Mouse (Mus musculus) mature B cell (primary cell): ENCODE data around the gene Dpy19l1.

Experiments
- in situ Hi-C: fragments of 300-500 bp; cut with MboI; formaldehyde crosslinking; loops from 2 replicates; pipeline ENCODE4 v1.14.3; 2019

The Dpy19l1 gene

DNA sequence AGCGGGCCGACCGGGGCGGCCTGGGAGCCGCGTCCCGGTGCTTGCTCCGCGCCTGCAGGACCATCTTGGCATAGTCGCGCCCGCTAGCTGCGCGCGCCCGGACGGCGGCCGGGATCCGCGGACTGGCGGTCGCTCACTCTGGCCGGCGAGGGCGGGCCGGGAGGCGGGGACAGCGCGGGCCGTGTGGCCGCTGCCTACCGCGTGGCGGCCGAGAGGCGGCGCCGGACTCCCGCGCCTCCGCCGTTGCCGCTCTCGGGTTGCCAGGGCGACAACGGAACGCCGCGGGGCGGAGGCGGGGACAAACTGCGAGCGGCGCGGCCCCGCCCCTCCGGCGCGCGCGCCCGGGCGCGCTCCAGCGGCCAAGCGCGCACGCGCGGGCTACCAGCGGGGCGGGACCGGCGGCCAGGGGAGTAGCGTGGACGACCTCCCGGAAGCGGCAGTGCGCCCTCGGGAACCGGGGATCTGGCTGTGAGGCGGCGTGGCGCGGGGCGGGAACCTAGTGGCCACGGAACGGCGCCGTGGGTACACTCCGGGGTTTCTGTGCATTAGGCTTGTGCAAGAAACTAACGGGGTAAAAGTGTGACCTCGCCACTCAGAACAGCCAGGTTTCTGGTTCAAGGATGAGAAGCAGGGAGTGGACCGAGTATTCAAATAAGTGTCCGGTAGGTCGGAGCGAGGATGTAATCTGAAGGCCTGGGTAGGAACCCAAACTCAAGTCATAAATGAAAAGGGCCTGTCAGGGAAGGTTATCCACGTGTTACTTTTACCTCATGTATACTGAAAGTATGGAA is at the start of gene Dpy19l1:
Gene Dpy19l1 (minus strand): TSS at position 74 of the 791 bp plus-strand sequence.
- in situ Hi-C loops: no loop called here

DNA sequence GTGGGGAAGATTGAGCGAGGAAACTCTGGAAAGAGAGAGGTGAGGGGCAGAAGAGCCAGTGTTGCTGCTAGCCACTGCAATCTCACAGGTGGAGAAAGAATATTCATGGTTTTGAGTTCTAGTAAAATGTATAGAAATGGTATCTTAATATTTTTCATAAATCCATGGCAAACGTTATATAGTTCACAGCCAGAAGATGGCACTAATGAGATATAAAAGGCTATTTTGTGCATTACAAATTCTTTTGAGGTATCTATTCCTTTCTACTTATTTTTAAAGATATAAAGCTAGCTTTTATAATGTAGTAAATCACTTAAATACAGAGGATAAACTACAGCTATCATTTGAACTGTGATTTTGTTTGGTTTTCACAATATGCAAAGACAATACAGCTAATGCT is 35.2 kb upstream of the Dpy19l1 start:
- in situ Hi-C loops: no loop called here

DNA sequence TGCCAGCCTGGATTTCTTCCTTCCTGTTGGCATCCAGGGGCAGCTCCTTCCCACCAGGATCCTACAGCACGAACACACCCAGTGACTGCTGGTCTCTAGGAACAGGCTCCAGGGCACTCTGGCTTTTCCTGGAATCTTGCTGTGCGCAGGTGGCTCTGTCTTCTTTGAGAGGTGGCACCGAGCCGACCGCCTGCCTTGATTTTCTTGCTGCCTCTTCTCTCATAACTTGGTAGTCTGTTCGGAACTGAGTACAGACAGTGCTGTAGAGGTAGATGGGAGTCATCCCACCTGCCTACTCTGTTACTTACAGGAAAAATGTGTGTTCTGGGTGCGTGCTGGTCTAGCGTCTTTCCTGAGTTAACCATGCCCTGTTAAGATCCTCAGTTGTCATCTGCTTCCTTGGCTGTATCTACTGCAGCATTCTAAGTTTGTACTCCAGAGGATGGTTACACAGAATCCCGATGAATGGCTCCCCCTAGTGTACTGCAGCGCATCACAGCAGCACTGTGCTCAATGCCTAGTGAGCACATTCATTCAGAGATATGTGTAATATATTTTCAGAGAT is 13.7 kb upstream of the Dpy19l1 start:
- in situ Hi-C loops: no loop called here

DNA sequence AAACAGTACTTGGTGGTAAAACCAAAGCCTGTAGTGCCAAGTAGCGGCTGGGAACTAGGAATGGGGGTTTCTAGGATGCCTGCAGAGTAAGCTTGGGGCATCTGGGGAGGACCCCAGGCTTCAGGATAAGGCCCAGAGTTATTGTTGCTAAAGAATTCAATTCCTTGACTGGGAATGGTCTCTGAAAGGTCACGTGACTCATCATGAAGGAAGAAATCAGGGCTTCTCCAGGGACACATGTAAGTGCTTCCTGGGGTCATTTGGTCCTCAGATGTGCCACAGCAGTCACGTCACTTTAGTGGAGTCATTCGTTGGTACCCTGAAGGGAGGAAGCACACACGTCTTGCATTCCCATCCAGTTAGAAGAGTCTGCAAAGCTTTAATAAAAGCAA is 11.1 kb upstream of the Dpy19l1 start:
- in situ Hi-C loops: no loop called here

DNA sequence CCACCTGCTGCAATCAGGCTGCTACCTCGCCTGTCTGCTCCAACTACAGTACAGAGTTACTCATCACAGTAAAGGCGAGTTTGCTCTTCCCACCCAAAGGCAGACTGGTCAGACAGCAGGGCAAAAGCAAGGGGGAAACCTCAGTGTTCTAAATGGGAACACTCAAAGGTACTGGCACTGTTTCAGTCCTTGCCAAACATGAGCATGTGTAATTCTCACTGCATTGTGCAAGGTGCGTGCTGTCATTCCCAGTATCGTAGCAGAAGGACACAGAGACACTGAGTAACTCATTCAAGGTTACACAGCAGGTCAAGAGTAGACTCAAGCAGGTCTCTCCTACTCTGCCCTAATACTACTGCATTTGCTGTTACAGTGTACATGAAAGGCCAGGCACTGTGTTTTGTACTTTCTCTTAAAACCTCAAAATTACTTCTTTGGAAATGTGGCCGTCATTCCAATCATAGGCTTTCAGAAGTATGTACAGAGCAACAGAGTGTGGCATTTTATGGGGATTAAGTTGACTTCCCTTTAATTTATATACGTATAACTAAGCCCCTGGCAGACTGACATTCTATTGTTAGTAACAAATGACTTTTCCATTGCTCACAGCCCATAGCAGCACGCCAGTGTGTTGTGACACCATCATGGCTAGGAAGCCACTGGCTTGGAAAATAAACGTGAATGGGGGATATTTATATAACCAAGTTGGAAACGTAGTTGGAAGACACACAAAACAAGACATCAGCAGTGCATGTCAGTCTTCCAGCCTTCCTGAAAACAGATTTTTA is 10.5 kb upstream of the Dpy19l1 start:
- in situ Hi-C loops: no loop called here

DNA sequence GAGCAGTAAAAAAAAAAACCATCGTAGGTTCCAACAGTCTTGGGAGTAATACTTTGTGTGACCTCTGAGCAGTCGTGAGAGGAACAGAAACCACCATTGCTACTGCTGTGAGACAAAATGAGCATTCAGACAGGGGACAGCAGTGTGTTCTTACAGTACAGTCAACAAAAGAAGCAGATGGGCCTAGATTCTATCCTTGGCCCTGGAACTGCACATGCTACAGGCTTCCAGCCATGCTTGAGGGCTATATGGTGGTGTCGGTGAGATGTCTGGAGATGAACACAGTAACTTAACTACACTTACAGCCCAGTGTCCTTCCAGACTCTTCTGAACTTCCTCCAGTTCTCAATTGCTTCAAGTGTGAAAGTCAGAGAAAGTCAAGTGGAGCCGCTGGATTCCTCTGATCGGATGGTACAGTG is 9.2 kb upstream of the Dpy19l1 start:
- in situ Hi-C loops: no loop called here

DNA sequence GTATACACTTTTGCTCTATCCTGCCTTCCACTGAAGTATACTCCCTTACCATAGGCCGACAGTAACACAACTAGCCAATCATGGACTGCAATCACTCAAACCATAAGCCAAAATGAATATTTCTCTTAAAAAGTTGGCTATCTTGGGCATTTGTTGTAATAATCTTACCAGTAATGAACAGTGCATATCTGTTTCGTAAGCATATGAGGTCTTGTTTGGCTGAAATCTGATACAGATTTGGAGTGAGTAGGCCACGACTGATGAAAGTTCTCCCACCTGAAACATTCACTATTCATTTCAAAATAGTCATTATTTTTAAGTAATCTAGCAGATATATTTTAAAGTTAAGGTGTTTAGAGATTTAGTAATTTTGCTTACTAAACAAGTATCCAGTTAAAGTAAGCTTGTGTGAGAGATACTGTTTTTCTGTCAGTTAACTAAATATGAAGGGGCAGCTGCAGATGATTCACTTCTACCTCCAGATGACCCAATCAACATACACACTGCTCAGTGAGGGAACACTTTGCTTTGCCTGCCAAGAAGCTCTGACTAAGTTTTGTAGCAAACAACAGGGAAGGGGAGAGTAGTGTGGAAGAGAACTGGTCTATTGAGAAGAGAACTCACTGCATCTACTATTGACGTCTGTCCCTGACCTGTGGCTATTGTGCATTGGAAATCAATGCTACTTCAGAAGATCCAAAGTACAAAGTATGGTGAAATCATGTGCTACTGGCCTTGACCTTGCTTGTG is 8.6 kb upstream of the Dpy19l1 start:
- in situ Hi-C loops: no loop called here

DNA sequence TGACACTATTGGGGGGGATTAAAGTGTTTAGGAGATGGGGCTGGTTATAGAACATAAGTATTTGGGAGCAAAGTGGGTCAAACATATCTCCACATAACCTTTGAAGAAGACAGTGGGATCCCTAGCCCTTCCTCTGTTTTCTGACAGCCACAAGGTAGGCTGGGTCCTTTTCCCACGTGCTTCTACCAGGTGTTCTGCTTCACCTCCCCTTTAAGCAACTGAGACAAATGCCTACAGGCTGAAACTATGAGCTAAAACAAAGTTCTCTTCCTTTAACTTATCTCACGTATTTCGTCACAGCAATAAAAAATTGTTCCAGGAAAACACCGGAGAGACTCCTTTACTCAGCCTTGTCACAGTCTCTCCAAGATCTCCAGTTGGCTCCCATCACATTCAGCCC is 5.9 kb upstream of the Dpy19l1 start:
- in situ Hi-C loops: no loop called here

DNA sequence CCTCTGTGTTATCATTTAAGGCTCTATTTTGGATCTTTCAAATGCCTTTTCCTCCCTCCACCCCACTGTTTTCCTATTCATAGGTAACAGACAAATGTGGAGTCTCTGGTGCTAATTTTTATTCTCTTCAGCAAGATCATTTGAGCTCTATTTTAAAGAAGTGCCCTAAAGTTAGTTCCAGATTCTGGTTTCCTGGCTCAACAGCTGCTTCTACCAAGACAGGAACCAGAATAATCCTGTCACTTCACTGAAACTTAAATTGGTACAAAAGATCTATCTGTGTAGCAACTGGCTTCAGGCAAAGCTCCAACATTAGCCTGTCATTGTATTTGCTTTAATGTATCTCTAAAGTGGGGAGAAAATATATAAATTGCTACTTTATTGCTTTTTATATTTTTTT is 3.6 kb upstream of the Dpy19l1 start:
- in situ Hi-C loops: no loop called here

DNA sequence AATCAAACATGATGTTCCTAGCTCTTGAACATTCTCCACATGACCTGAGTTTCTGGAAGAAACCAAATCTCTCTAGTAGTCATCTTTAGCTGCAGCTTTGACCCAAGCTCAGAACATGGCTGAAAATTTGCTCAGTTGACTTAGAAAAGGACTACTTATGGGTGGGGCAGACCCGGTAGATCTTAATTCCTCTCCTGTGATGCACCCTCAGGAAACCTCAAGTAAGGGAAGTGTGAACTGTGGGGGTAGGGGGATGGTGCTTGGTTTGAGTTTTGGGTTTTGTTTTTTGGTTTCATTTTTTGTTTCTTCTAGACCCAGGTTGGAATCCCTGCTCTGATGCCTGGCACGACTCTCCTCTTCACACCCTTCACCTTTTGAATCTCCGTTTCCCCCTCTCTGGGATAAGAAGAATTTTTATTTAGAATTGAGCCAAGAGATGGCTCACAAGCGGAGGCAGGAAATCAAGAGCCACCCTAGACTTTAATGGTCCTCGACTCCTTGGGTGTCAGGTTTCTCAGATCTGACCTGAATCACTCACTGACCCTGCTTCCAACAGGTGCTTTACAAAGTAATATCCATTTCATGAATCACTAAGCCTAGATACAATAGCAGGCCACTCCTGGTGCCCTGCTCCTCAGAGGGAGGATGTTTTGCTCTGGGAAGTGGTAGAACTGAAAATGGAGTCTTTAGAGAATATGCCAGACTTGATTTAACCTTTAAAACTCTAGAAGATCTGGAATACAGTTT is 2.2 kb upstream of the Dpy19l1 start:
- in situ Hi-C loops: no loop called here

DNA sequence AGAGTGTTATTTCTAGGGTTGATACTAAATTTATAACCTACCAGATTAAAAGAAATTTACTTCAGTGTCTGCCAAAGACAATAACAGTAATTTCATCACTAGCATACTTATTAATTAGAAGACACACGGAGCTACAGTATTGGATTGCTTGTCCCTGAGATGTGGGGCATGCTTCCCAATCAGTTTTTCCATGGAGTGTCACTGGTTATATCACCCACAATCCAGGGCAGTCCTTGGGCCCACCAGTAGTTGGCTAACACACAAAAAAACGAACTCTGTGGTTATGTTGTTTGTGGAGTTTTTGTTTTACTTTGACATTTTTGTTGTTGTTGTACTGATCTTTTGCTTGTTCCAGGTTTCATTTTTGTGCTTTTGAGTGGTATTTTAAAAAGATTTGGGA is 1.4 kb upstream of the Dpy19l1 start:
- in situ Hi-C loops: no loop called here

DNA sequence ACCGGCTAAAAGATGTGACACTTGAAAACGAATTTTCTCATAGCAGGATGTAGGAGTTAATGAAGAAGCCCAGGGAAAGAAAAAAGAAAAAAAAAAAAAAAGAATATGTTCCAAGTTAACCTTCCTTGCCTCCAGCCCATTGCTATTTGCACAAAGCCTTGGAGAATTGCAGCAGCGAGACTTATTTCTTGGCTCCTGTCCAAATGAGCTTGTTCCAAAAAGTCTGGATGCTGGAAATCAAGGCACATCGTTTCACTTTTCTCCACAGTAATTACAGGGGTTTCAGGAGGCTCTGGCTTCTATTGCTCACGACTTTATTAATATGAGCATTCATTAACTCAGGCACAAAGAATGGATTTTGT is 899 bp upstream of the Dpy19l1 start:
- in situ Hi-C loops: no loop called here

DNA sequence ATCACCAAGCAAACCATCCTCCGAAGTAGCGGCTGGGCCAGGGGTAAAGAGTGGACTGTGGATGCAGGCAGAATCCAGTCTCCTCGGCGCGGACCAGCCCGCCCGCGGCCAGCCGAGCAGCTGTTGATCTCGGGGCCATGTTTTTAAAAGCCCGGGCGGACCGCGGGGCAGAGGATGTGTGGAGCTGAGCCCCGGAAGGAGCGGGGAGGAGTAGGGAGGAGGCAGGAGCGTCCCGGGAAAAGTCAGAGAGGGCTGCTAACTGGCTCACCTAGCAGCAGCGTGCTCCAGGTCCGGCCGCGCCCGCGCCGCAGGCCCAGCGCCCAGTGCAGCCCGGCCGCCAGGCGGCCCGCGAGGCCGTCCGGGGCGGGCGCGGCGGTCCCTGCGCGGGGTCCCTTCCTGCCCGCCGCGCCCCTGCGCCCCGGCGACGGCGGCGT is 352 bp downstream of the Dpy19l1 start:
- in situ Hi-C loops: no loop called here

DNA sequence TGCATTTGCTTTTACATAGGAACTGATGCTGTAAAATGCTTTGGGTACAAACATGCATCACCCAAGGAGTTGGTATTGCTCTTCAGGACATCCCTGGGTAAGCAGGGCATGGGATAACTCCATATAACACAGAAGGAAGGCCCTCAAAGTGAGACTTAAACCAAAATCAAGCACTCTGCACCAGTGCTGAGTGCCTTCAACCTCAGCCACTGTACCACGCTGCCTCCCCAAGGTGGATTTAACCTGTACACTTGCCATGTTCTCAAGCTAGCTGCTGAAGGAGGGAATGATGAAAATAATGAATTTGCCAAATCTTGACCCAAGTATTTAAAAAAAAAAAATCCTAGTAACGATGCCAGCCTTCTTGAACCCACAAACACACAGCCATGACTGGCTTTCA is 1.3 kb downstream of the Dpy19l1 start:
- in situ Hi-C loops: no loop called here

DNA sequence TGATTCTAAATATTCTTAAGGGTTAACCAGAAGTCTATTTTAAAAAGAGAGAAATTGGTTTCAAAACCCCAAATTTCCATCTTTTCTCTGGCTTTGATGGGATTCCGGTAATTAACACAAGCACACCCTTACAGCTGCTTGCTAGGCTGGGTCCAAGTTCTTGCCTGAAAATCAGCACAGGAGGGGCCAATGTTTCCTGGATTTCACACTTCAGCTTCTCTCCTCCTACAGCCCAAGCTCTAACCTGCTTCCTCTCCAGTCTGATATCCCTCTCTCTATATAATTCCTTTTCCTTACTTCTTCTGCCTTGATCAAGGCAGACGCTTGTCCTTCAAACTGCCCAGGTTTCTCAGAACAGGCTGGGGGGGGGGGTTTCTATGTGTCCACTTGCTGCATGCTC is 6.7 kb downstream of the Dpy19l1 start:
- in situ Hi-C loops: no loop called here

DNA sequence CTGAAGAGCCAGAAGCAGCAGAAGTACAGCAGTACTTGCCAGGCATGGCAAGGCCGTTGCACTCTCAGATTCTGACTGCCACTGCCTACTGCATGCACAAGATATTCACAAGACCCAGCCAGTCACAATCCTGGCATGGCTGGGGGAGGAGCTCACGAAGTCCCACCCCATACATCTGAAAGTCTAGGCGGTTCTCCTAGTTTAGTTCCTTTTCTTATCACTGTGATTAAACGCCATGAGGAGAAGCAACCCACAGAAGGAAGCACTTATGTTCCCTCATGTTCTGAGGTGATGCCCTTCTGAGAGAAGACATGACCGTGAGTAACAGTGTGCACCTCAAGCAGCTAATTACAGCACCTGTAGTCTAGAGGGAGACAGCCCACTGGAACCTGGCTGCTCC is 12.4 kb downstream of the Dpy19l1 start:
- in situ Hi-C loops: no loop called here

DNA sequence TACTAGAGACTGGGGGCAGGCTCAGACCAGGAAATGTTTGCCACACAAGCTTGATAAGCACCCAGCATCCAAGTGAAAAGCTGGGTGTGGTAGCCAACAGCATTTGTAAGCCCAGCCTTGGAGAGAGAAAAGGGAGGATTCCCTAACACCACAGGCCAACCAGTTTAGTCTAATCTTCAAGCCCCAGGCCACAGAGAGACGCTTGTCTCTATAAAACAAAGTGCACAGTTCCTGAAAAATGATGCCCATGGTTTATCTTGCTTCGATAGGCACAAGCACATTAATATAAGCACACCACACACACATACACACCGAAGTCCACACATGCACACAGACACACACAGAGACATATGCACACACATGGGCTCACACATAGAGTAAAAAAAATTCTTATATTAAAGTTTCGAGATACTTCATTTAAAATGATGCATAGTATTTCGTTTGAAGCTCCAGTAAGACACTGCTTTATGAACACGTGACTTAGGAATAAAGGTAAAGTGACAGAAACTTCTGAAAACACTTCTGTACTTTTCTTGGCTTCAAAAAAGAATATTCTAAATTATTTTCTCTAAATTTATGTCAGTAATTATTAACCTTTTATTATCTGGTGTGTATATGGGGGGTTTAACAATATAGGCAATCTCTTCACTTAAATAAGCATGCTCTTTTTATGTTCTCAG is 14.4 kb downstream of the Dpy19l1 start:
- in situ Hi-C loops: no loop called here

DNA sequence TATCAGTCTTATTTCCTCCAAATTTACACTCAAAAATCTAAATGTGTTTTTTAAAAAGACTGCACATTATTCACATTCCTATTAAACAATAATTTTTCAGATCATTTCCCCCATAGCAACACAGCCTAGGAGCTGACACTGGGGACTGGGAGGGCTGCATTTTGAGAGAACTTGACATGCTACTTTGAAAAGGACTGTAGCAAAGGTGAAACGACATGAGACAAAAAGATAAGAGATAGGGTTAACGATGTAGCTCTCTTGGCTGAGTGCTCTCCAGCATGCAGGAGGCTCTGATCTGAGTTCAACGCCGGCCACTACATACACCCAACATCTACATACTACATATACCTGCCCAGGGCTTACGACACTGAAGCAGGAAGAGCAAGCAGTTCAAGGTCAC is 20.6 kb downstream of the Dpy19l1 start:
- in situ Hi-C loops: no loop called here

DNA sequence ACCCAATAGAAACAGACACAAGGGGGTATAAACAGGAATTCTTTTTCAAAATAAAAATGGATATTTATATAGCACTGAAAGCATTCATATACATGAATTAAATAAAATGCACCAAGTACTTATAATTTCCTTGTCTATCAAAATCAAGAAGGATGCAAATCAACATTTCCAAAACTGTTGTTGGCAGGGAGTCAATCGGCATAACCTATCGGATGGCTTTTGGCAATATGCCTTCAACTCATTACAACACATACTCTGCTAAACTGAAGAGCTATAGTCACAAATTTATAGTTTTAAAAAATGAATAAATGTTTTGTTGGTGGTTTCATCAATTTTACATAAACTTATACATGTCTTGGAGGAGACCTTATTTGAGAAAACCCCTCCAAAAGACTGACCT is 25.7 kb downstream of the Dpy19l1 start:
- in situ Hi-C loops: no loop called here

DNA sequence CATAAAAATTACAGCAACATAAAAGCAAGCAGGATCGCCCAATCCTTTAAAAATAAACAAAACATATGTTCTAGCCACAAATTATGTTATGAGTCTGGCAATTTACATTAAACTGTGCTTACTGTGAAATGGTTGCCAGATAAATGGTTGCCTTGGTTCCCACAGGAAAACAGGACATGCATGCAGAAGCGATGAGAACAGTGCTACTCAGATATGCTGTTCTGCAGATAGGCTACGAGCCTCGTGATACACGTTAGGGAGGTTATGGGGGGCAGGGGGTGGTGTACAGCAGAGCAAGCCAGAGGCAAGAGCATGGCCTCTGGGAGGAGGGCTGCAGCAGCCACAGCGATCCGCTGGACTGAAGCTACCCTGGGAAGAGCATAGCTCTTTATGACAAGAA is 29.1 kb downstream of the Dpy19l1 start:
- in situ Hi-C loops: no loop called here

DNA sequence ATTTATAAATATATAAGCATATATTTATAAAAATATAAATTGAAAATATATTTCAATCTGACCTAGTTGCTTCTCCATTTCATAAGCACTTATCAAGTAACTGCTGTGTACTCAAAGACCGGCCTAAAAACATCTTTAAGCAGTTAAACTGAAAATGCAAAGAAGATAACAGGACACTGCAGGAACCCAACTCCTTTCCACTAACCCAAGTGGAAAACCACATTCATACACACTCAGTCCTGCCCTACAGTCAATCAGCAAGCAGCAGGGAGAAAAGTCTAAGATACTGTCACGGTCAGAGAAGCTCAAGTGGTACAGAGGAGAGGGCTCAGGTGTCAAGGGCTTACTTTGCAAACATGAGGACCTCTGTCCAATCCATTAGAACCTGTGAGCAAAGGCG is 30.4 kb downstream of the Dpy19l1 start:
- in situ Hi-C loops: no loop called here
